Mouse (Mus musculus) megakaryocyte-erythroid progenitor cell, adult 5 weeks (primary cell): ENCODE measurements around the gene Pde8a. TPM values are rescaled to one million over a fixed set of nuclear protein-coding genes. Genes with fewer than 3 reads are reported as not detected.

Experiments used
- polyA plus RNA-seq: library from polyadenylated mRNA; stranded (reverse); fragments of >175 nt; gene quantifications from 2 replicates; pipeline ENCODE4 v1.2.3, GENCODE M21; 2012

The Pde8a gene
- 1.4 and 1.9 TPM in 2 replicates for polyA plus RNA-seq

DNA sequence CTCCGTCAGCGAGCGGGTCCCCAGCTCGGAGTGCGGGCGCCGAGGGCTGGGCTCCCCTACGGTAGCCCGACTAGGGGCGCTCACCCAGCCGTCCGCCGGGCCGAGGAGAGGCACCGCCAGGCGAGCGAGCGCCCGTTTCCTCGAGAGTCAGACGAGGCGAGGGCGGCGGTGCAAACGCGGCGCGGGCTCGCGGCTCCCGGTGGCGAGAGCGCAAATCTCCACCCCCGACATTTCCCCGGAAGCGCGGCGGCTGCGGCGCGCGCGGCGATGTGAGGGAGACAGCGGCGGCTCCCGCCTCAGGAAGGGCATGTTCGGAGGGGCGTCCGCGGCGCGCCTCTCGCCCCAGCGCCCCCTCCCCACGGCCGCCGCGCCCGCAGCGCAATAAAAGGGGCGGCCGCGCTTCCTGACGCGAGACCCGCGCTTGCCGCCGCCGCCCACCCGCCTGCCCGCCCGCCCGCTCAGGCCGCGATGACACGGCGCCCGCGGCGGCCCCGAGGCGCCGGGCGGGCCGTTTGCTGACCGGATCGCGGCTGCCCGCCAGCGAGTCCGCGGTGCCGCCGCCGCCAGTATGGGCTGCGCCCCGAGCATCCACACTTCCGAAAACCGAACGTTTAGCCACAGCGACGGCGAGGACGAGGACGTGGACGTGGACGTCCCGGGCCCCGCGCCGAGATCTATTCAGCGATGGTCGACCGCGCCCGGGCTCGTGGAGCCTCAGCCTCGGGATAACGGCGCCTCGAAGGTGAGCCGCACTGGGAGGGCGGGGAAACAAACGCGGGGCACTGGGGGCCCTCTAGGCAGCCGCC, at the start of gene Pde8a:
Pde8a (plus strand) TSS at position 250 of the 806 bp plus-strand sequence.

DNA sequence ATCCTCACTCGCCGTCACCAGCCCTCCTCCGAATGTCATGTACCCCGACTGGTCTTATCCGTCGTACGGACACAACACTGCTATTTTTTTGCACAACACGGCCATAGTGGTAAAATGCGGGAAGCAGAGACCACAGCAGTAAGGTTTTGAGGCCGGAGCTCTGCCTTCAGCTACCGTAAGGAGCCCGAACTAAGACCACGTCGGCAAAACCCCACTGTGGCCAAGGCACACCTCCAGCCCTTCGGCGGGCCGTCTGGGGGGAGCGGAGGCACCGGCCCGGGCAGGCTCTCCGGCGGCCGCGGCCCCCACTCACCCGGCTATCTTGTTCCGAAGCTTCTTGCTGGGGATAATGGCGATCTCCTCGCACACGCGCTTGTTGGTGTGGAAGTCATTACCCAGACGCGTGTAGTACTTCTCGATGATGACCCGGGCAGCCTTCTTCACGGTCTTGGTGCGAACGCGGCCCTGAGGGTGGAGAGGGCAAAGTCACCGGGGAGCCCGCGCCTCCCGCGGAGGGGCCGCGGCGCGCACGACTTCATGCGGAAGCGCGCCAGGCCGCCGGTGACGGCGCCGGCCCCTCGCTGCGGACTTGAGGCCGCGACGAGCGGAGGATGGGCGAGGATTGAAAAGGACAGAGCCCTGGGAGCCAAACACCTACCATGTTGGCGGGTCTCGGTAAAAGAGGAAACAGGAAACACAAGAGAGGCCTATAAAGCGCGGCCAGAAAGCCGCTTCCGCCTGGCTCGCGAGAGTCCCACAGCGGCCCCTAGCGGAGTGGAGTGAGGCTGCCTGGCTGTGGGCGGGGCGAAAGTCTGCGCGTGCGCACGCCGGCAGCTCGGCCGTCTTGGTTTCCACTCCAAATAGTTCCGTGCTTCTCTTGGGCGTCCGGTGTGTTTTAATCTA, 131.4 kb downstream of the Pde8a start, which contains the start of gene Rps17:
Rps17 (minus strand) TSS at position 711 of the 903 bp plus-strand sequence.

Other genes starting within 250 kb of the Pde8a start
- gene Zfp592, start 219.9 kb upstream of the Pde8a start, polyA plus RNA-seq, result 48.2 and 48.7 TPM in 2 replicates
- 0.33 and 0.45 TPM in 2 replicates for gene Alpk3, start 156.0 kb upstream of the Pde8a start, polyA plus RNA-seq
- not detected in 2 replicates for gene Slc28a1, start 98.8 kb upstream of the Pde8a start, polyA plus RNA-seq
- gene Rps17, start 131.7 kb downstream of the Pde8a start, polyA plus RNA-seq, result 270 and 323 TPM in 2 replicates
- not detected in 2 replicates for gene Cpeb1, start 241.9 kb downstream of the Pde8a start, polyA plus RNA-seq